Mouse (Mus musculus): ENCODE measurements around the gene Nsd1. TPM values are rescaled to one million over a fixed set of nuclear protein-coding genes. Genes with fewer than 3 reads are reported as not detected.
A peak's percentile ranks its signal among the peaks of the same experiment; 100 is the strongest.

The Nsd1 gene
- total and polyA plus RNA-seq, 3 experiments, result 13.9 to 96.6 (median 76.6) TPM

GRCm38 (mm10) chr13:55255052-55255652 lies 45.6 kb downstream of the Nsd1 start:
- DNase-seq, result no peak

GRCm38 (mm10) chr13:55258651-55259050 lies 49.1 kb downstream of the Nsd1 start:
- DNase-seq, result no peak

GRCm38 (mm10) chr13:55261521-55261920 lies 51.9 kb downstream of the Nsd1 start:
- peak; percentile 60 for DNase-seq

GRCm38 (mm10) chr13:55262096-55262495 lies 52.5 kb downstream of the Nsd1 start:
- peak; percentile 61 for DNase-seq

GRCm38 (mm10) chr13:55277203-55277602 lies 67.6 kb downstream of the Nsd1 start:
- no peak for DNase-seq

GRCm38 (mm10) chr13:55277646-55278045 lies 68.1 kb downstream of the Nsd1 start:
- DNase-seq, result no peak

GRCm38 (mm10) chr13:55288854-55289253 lies 79.3 kb downstream of the Nsd1 start:
- no peak for DNase-seq

- DNase-seq, result no peak
These were observed 87.2 kb downstream of the Nsd1 start for GRCm38 (mm10) chr13:55296760-55297159.

- DNase-seq, result no peak
These were observed 91.3 kb downstream of the Nsd1 start for GRCm38 (mm10) chr13:55300913-55301312.

- DNase-seq, result no peak
These were observed 102.5 kb downstream of the Nsd1 start for GRCm38 (mm10) chr13:55312028-55312630.

GRCm38 (mm10) chr13:55313051-55313450 lies 103.5 kb downstream of the Nsd1 start:
- DNase-seq, result no peak

- DNase-seq, result no peak
These were observed 105.4 kb downstream of the Nsd1 start for GRCm38 (mm10) chr13:55314891-55315412.

GRCm38 (mm10) chr13:55318351-55318750 lies 108.8 kb downstream of the Nsd1 start:
- DNase-seq, result no peak

GRCm38 (mm10) chr13:55319931-55320533 lies 110.5 kb downstream of the Nsd1 start, which contains the start of gene Prelid1:
Gene Prelid1, plus strand, starts transcription at chr13:55320500.
- no peak for DNase-seq

- DNase-seq, result peak; percentile 92
These were observed 112.0 kb downstream of the Nsd1 start, which contains the start of gene Rab24 for GRCm38 (mm10) chr13:55321434-55322129. Gene Rab24, minus strand, starts transcription at chr13:55321946.

GRCm38 (mm10) chr13:55322130-55322825 lies 112.7 kb downstream of the Nsd1 start:
- DNase-seq, result peak; percentile 54

- no peak for DNase-seq
These were observed 116.0 kb downstream of the Nsd1 start for GRCm38 (mm10) chr13:55325596-55325995.

GRCm38 (mm10) chr13:55327169-55327568 lies 117.6 kb downstream of the Nsd1 start:
- DNase-seq, result no peak

- peak; percentile 89 for DNase-seq
These were observed 118.1 kb downstream of the Nsd1 start for GRCm38 (mm10) chr13:55327633-55328032.

GRCm38 (mm10) chr13:55328171-55328570 lies 118.6 kb downstream of the Nsd1 start:
- DNase-seq, result no peak

GRCm38 (mm10) chr13:55328641-55329040 lies 119.1 kb downstream of the Nsd1 start:
- DNase-seq, result no peak
